Mouse (Mus musculus): Measurements from ENCODE around the gene Syne3. TPM values are rescaled to one million over a fixed set of nuclear protein-coding genes. Genes with fewer than 3 reads are reported as not detected.

Gene Syne3
- total RNA-seq, 2 experiments from 2014 or later = 17.8 to 26.9 TPM

DNA sequence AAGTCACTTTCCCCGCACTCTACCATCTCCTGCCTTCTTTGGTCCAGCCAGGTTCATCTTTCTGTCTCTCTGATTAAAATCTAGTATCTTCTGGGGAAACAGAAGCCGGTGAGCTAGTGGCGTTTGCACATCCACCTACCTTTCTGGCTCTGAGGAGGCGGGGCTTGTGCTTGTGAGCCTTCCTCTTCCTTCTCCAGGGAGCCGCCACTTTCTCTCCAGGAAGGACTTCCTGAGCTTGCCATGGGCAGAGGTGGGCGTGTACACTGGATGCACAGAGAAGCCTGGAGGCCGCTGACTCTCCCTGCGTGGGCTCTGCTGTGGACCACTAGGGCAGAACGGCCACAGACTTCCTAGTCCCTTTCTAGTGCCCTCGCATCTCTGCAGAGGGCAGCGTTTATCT is 110.4 kb downstream of the Syne3 start:
- no peak for ATAC-seq (ENCODE audit: poor library complexity, severe bottlenecking)

DNA sequence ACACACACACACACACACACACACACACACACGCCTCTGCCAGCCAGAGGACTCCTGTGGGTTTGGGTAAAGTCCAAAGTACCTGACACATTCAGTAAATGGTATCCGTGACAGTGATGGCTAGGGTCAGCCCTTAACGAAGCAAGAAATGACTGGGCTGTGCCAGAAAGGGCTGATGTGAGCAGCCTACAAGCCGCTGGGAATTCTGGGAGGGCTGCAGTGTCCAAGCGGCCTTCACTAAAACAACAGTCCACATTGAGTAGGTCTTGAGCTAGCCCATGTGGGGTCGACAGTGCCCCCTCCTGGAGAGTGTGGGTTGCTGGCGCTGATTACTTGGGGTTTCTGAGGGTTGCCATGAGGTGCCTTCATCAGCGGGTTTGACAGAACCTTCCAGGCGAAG is 110.9 kb downstream of the Syne3 start:
- no peak for ATAC-seq (ENCODE audit: poor library complexity, severe bottlenecking)

DNA sequence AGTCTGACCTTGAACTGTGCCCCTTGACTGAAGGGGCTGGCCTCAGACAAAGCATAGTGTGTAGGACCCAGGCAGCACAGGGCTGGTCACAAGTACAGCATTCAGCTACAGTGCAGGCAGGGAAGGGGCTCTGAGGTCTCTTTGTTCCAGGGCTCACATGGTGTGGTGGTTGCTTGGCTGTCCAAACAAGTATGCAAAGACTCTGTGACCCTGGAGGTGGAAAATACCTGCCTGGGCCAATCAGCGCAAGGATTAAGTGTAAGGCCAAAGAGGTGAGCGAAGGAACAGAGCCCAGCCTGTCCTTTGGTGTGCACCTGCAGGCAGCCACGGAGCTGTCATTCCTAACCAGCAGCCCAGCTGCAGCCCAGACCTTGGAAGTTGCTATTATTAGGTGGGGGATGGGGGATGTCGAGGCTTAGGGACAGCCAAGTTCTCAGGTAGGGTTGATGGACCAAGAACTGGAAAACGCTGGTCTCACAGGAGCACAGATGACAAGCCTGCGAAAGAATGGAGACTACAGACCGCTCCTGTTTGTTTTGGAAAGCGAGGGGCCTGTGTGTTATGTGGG is 112.5 kb downstream of the Syne3 start:
- no peak for ATAC-seq (ENCODE audit: poor library complexity, severe bottlenecking)

DNA sequence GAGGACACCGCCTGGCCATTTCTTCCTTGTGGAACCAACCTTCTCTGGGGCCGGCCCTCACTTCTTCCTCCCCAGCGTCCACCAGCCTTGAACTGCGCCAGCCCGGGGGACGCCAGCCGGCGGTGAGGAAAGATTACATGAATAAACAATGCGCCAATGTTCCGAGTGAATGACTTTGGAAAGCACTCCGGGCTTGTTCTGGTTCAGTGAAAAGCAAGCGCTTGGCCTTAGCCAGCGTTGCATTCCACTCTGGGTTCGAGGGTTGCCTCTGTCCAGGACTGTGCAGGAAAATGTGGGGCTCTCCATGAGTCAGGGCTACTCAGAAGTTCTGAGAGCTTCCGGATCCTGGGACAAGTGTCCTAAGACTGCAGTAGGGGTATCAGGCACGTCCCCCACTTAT is 113.0 kb downstream of the Syne3 start:
- ATAC-seq (ENCODE audit: poor library complexity, severe bottlenecking) = no peak

DNA sequence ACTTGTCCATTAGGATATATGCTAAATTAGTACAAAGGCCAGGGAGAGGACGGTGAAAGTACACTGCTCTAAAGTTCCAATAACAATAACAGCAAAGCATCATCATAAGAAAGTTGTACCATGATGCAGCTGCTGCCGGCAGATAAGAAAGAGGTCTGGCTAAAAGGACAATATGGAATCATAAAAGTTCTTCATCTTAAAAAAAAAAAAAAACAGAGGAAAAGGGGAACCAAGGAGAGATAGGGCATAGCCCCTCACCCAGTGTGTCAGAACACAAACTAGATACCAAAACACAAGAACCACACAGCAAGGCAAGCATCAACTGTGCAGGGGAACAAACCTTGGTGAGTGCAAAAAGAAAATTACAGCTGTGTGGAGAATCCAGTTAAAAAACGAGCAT is 117.4 kb downstream of the Syne3 start:
- ATAC-seq (ENCODE audit: poor library complexity, severe bottlenecking) = no peak

DNA sequence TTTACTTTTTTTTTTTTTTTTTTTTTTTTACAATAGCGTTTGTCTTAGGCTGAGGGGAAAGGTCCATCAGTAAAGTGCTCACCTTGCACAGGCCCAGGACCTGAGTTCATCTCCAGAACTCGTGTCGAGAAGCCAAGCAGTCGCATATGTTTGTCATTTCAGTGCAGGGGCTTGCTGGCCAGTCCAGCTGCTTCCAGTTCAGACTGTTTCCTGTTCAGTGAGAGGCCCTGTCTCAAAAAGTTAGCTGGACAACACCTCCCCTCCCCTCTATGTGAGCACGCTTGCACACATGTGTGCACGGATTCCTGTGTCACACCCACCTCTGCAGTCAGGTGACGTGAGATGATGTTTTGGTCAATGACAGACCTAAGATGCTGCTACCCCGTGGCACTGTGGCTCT is 119.5 kb downstream of the Syne3 start:
- no peak for ATAC-seq (ENCODE audit: poor library complexity, severe bottlenecking)

DNA sequence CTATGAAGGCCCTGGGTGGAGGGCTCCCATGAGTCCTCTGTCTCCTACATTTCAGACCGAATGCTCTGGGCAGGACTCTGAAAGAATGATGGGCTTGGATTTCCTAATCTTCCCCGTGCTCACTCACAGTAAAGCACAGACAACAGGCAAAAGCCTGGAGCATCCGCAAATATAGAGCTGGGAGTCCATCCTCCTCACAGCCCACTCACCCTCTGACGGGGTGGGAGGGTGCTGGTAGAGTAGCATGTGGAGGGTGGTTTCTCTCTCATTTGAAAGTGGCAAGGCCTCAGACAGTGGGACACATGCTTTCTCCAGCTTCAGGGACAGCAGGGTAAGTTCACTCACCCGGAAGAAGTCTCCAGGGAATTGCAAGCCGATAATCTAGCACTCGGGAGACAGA is 123.5 kb downstream of the Syne3 start:
- ATAC-seq (ENCODE audit: poor library complexity, severe bottlenecking) = no peak

DNA sequence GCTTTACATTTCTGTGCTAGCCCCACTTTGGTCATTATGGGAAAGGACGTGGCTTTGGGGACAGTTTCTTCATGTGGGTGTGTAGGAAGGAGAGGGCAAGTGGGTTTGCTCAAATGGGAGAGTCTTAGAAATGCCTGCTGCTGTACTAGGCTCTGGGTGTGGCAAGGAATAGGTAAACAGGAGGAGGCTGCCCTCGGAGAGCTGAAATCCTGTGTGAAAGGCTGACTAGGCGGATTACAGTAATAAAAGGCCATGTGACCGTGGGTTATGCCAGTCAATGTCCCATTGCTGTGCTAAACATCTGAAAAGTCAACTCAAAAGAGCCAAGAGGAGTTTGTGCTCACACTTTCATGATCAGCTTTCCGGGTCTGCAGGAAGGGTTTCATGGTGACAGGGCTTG is 127.1 kb downstream of the Syne3 start:
- ATAC-seq (ENCODE audit: poor library complexity, severe bottlenecking) = no peak

DNA sequence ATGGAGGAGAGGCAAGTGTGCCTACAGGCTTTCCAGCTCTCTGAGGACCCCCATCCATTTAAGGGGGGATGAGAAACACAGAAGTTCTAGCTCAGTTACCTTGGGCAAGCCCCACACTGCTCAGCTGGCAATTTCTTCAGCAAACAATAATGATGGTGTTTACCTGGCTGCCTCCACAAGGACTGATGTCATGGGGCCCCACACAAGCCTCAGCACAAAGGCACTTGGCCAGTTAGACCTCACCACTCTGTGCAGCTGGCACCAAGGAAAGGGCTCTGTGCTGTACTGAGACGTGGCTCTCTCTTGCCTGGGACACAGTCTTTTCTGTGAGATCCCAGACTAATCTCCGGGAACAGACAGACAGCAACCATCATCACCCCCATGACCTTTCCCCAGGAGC is 127.5 kb downstream of the Syne3 start:
- no peak for ATAC-seq (ENCODE audit: poor library complexity, severe bottlenecking)

DNA sequence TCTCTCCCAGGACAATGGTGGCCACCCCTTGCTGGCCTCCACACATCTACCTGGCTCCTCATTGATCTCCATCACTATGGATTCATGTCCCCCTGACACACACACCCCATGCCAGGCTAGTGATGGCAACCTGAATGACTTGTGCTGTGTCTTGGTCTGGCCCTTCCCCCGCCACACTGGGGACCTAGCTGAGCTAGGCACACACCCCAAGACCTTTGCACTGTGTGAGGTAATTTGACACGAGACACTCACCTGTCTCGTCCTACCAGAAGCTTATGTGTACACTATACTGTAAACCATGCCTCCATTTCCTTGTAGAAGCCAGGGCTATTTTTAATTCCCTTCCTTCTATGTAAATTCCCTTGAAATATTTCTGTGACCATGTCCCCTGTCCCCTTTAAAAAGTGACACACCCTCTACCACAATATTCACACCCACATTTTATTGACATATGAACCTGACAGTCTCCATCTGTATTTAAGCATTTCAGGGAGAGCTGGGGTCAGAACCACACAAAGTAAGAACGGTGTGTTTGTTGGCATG is 128.0 kb downstream of the Syne3 start:
- ATAC-seq (ENCODE audit: poor library complexity, severe bottlenecking) = no peak

DNA sequence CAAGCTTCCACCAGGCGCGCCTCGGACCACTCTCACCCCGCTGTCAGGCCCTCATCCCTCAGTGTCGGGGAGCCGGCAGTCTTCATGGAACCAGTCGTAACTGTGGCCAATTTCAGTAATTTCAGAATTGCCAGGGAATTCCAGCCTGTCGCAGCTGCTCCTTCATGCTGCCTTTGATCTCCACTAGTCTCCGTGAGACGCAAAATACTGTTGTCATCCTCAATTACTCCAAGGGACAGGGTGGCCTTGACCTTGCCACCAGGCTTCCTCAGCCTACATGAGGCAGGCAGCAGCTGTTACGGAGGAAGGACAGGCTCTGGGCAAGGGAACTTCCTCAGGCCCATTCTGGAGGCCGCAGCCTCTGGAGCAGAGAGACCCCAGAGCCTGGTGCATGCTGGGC is 129.2 kb downstream of the Syne3 start:
- ATAC-seq (ENCODE audit: poor library complexity, severe bottlenecking) = no peak

Other genes with a start within 250 kb of the Syne3 start
- gene Clmn, start 144.7 kb downstream of the Syne3 start, total RNA-seq (2015) = 0.22 and 0.46 TPM in 2 replicates
- gene Clmn, start 144.7 kb downstream of the Syne3 start, total RNA-seq (2017) = 0.04 TPM in 1 of 2 replicates, not detected in the other
- gene Glrx5, start 22.9 kb upstream of the Syne3 start, total RNA-seq (2015) = 24.8 and 35.1 TPM in 2 replicates
- gene Glrx5, start 22.9 kb upstream of the Syne3 start, total RNA-seq (2017) = 10.0 and 10.7 TPM in 2 replicates
- not detected in 2 replicates for gene Tcl1b2, start 136.2 kb upstream of the Syne3 start, total RNA-seq (2015)
- gene Tcl1b2, start 136.2 kb upstream of the Syne3 start, total RNA-seq (2017) = not detected in 2 replicates
- gene Tcl1b1, start 149.9 kb upstream of the Syne3 start, total RNA-seq (2015) = not detected in 2 replicates
- not detected in 2 replicates for gene Tcl1b1, start 149.9 kb upstream of the Syne3 start, total RNA-seq (2017)
- gene Tcl1b5, start 166.5 kb upstream of the Syne3 start, total RNA-seq (2015) = not detected in 2 replicates
- gene Tcl1b5, start 166.5 kb upstream of the Syne3 start, total RNA-seq (2017) = not detected in 2 replicates
- not detected in 2 replicates for gene Tcl1b3, start 181.2 kb upstream of the Syne3 start, total RNA-seq (2015)
- not detected in 2 replicates for gene Tcl1b3, start 181.2 kb upstream of the Syne3 start, total RNA-seq (2017)
- gene Tcl1b4, start 192.1 kb upstream of the Syne3 start, total RNA-seq (2015) = not detected in 2 replicates
- not detected in 2 replicates for gene Tcl1b4, start 192.1 kb upstream of the Syne3 start, total RNA-seq (2017)
- not detected in 2 replicates for gene Tcl1, start 213.0 kb upstream of the Syne3 start, total RNA-seq (2015)
- gene Tcl1, start 213.0 kb upstream of the Syne3 start, total RNA-seq (2017) = not detected in 2 replicates

Measured in megakaryocyte, adult 5-6 weeks (primary cell).